Mouse (Mus musculus) hindbrain, embryonic 10.5 days (tissue): ENCODE results near the gene Focad. TPM values are rescaled to one million over a fixed set of nuclear protein-coding genes. Genes with fewer than 3 reads are reported as not detected.

ENCODE experiments used
- DNase-seq: peaks from one replicate; pipeline ENCODE4 v3.0.0-alpha.2; 2017; ENCODE audit warnings: low spot score
- H3K27ac ChIP-seq: fragments of 300-500 bp; sonication (generic); 2 replicates; pipeline ENCODE4 v1.5.1; 2016; ENCODE audit warnings: mild to moderate bottlenecking, moderate library complexity
- H3K27me3 ChIP-seq: fragments of 300-500 bp; sonication (generic); 2 replicates; pipeline ENCODE4 v1.6.1; 2016; ENCODE audit warnings: mild to moderate bottlenecking; ENCODE audit not compliant: poor library complexity, insufficient read depth, severe bottlenecking
- H3K36me3 ChIP-seq: fragments of 300-500 bp; sonication (generic); 2 replicates; pipeline ENCODE4 v1.6.1; 2016; ENCODE audit warnings: mild to moderate bottlenecking, moderate library complexity
- H3K4me1 ChIP-seq: fragments of 300-500 bp; sonication (generic); replicated peaks from 2 replicates; pipeline ENCODE4 v1.6.1; 2016; ENCODE audit warnings: mild to moderate bottlenecking
- H3K4me3 ChIP-seq: fragments of 300-500 bp; sonication (generic); 2 replicates; pipeline ENCODE4 v1.5.1; 2016; ENCODE audit warnings: mild to moderate bottlenecking, moderate library complexity
- H3K9me3 ChIP-seq: fragments of 300-500 bp; sonication (generic); 2 replicates; pipeline ENCODE4 v1.6.1; 2016; ENCODE audit warnings: mild to moderate bottlenecking, moderate library complexity
- WGBS: fragments of 180-500 bp; shearing (Covaris S2); methylation state at CpG from one replicate; pipeline ENCODE4 v1.1.7; 2016; 5-methylcytosine and 5-hydroxymethylcytosine counted together
- polyA plus RNA-seq: library from polyadenylated mRNA; unstranded; fragments of >200 nt; fragmentation: Nextera tagmentation; extraction: Ambion mirVana; gene quantifications from 2 replicates; pipeline ENCODE4 v1.2.1, GENCODE M21; 2016

The Focad gene
- polyA plus RNA-seq, 1 experiment from 2014 or later = 15.1 TPM

DNA sequence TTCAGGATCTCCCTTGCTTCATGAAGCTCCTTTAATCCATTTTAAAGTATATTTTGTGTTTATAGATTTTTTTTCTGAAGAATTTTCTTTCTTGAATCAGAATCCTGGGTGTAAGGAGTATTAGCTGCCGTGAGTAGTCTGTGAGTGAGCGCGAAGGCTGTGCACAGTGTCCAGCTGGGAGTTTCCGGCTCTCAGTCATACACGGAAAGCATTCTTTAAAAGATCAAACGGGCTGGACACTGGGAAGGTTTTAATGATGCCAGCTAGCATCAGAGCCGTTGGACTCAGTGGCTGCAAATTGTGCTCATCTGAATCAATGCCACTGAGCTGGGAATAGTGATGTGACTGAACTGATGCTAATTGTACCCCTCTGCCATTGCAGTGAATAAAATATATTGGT is 143.9 kb downstream of the Focad start:
- H3K27me3 ChIP-seq = no peaks in the 10 kb centered on the region
- no peak overlapping the region for H3K4me3 ChIP-seq
- 0 out of 2 replicates have a peak overlapping the region, but pooled peaks have one; percentile 18 for H3K27ac ChIP-seq
- H3K36me3 ChIP-seq = no peaks in the 10 kb centered on the region
- 39% methylated on average over 7 of the region's 7 CpGs for WGBS
- no peaks in the 10 kb centered on the region for H3K9me3 ChIP-seq
- peaks cover 21% of the 10 kb centered on the region for H3K4me1 ChIP-seq
- DNase-seq = peak; percentile 9

DNA sequence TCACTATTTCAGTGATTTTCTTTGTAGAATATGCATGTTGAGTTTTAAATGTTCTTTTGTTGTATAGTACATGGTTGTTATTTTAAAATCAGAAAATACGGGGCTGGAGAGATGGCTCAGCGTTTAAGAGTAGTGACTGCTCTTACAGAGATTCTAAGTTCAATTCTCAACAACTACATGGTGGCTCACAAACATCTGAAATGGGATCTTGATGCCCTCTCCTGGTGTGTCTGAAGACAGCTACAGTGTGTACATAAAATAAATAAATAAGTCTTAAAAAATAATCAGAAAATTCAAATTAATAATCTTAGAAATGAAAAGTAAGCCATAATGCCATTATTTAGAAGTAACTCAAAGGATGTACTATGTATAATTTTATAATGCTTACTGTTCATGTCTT is 149.4 kb downstream of the Focad start:
- 94% methylated on average over 2 of the region's 2 CpGs for WGBS
- H3K27me3 ChIP-seq = no peaks in the 10 kb centered on the region
- H3K36me3 ChIP-seq = no peaks in the 10 kb centered on the region
- no peaks in the 10 kb centered on the region for H3K9me3 ChIP-seq
- no peak for DNase-seq
- H3K4me1 ChIP-seq = peaks cover under 1% of the 10 kb centered on the region; the same call in 1 of the 2 replicates
- no peak overlapping the region for H3K27ac ChIP-seq
- no peak overlapping the region for H3K4me3 ChIP-seq

DNA sequence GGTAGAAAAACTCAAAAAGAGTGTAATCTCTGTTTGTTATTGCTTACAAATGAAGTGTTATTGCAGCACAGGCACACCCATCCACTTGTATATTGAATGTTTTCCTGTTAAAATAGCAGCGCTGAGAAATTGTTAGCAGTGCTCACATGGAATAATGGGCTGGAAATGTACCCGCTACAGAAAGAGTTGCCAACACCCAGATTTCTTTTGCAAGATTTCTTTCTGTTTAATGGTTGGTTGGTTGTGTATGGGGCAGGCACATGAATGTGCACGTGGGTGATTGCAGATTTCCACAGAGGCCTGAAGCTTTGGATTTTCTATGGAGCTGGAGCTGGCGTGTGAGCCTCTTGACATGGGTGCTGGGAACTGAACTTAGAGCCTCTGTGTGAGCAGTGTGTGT is 151.1 kb downstream of the Focad start:
- H3K36me3 ChIP-seq = no peaks in the 10 kb centered on the region
- 88% methylated on average over 4 of the region's 4 CpGs for WGBS
- no peaks in the 10 kb centered on the region for H3K27me3 ChIP-seq
- H3K4me3 ChIP-seq = no peak overlapping the region
- H3K27ac ChIP-seq = no peak overlapping the region
- no peaks in the 10 kb centered on the region for H3K4me1 ChIP-seq
- no peak for DNase-seq
- no peaks in the 10 kb centered on the region for H3K9me3 ChIP-seq

DNA sequence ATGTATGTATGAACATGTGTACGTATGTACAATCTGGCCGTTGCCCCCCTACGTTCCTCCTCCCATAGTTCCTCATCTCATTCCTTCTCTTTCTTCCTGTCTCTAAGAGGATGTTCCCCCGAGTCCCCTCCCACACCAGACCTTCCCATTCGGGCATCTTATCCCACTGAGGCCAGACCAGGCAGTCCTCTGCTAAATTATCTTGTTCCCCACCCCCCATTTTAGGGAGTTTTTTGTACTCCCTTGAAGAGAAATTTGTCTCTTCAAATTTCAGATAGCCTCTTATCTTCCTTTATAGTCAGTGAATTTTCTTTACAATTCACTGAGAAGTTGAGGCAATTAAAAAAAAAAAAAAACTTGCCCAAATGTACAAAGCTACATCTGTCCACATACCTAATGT is 166.9 kb downstream of the Focad start:
- Histone ChIP-seq H3K9me3 (no peaks in the 10 kb centered on the region), H3K4me1 (peaks cover 20% of the 10 kb centered on the region; the same call in 1 of the 2 replicates), H3K4me3 (no peak overlapping the region), H3K27me3 (no peaks in the 10 kb centered on the region), H3K36me3 (no peaks in the 10 kb centered on the region), H3K27ac (no peak overlapping the region)
- WGBS = 91% methylated on average over 5 of the region's 5 CpGs
- DNase-seq = no peak

DNA sequence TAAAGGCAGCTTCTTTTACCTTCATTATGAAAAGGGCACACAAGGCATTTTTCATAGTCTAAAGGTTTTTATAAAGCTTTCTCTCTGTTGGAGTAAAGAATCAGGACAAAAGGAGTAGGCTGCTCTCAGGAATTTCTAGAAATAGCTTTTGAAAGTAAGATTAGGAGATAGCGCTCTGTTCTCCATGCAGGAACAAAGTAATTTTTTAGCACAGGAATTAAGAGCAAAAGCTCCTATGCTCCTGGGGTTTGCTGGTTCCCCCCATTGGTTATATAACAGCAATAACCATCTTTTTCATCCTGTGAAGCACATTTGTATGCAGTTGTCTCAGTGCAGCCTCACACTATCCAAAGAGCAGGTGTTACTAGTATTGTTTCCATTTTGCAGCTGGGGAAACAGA is 170.1 kb downstream of the Focad start:
- Histone ChIP-seq H3K27ac (no peak overlapping the region), H3K4me3 (no peak overlapping the region), H3K27me3 (no peaks in the 10 kb centered on the region), H3K4me1 (peaks cover 20% of the 10 kb centered on the region; the same call in 1 of the 2 replicates), H3K36me3 (no peaks in the 10 kb centered on the region), H3K9me3 (no peaks in the 10 kb centered on the region)
- no peak for DNase-seq
- WGBS = 84% methylated on average over 1 of the region's 1 CpGs

DNA sequence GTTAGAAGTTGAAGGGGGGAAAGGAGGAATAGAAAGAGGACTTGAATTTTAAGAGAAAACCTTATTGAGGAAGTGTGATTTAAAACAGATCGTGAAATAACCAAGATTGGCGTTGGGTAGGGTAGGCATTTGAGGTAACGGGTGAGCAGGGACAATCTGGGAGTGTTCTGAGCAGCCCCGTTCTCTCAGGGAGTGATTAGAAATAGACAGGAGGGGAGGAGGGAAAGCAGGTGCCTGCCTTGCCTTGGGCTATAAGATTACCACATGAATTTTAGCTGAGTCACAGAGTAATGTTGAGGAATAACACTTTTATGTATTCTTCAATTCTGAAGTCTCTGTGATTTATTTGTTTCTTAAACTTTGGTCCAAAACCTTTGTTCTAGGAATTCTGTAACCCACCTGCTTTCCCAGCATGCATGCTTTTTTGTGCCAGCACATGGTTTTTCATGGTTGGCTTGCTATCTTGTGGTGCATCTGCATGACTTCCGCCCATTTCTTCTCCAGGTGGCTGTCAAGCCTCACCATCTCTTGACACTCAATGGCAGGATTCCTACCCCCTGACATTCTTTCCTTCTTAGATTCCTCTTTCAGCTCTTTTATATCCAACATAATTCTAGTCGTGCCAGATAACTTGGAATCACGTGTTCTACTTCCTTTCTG is 176.1 kb downstream of the Focad start:
- H3K4me1 ChIP-seq = no peaks in the 10 kb centered on the region
- no peak overlapping the region for H3K4me3 ChIP-seq
- DNase-seq = no peak
- 82% methylated on average over 7 of the region's 7 CpGs for WGBS
- H3K27ac ChIP-seq = no peak overlapping the region
- H3K36me3 ChIP-seq = no peaks in the 10 kb centered on the region
- H3K27me3 ChIP-seq = no peaks in the 10 kb centered on the region
- H3K9me3 ChIP-seq = no peaks in the 10 kb centered on the region

DNA sequence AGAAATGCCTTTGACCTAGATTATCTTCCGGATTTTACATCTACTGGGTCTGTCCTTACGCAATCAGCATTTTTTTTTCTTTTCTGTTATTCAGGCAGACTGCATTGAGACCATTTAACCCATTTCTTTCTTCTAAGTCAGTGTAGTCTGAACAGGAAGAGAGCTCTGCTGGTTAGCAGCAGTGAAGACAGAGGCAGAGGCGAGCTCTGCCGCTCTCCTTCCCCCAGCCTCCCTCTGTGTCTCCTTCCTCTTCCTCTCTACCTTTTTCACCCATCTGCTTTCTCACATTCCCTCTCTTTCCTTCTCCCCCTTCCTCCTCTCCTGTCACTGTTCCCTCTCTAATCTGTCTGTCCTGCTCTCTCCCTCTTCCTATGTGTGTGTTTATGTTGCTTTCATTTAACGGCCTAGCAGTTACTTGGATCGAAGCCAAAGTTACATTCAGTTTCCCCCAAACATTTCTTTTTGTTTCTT is 181.2 kb downstream of the Focad start:
- 77% methylated on average over 6 of the region's 6 CpGs for WGBS
- no peak for DNase-seq
- H3K36me3 ChIP-seq = no peaks in the 10 kb centered on the region

DNA sequence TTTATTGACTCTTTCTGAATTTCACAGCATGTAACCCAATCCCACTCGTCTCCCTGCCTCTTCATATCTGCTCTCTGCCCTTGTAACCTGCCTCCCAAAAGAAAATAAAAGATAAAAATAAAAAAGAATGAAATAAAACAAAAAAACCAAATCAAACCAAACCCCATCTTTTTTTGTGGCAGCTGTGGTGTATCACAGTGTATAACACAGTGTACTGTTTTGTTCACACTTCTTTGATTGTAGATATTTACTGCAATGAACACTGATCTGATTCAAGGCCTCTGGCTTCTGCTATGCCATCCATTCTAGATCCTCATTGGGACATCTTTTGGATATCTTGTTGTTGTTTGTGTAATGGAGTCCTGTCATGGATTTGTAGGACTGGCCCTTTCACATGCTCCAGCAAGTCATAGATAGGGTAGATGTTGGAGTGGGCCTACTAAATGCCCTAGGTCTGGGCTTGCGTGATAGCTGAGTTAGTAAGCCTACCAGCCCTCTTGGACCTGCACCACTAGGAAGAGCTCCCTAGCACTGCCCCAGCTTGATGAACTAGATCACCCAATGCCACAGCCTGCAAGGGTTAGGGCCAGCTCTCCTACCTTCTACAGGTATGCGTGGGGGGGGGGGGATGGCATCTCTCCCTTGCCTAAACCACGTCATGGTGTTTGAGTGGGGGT is 181.8 kb downstream of the Focad start:
- Histone ChIP-seq H3K4me3 (no peak overlapping the region), H3K27me3 (no peaks in the 10 kb centered on the region), H3K9me3 (no peaks in the 10 kb centered on the region), H3K36me3 (no peaks in the 10 kb centered on the region), H3K27ac (no peak overlapping the region), H3K4me1 (no peaks in the 10 kb centered on the region)
- DNase-seq = no peak
- WGBS = 81% methylated on average over 4 of the region's 4 CpGs

More for the DNA sequence above, 181.2 kb downstream of the Focad start:
- no peak overlapping the region for H3K4me3 ChIP-seq
- no peaks in the 10 kb centered on the region for H3K27me3 ChIP-seq
- H3K4me1 ChIP-seq = no peaks in the 10 kb centered on the region
- no peak overlapping the region for H3K27ac ChIP-seq
- H3K9me3 ChIP-seq = no peaks in the 10 kb centered on the region

DNA sequence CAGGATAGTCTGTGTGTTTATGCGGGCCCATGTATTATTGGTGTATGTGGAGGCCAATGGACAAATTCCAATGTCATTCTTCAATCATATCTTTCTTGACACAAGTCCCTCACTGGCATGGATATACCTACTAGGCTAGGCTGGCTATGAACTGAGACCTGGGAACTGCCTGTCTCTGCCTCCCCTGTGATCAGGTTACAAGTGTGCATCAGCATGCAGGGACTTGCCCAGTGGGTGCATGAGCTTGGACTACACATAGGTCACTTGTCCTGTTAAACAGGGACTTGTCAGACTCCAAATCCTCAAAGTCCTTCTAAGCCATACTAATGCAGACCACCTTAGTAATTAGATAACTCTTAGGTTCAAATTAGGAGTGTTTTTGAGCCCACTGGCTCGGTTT is 184.1 kb downstream of the Focad start:
- DNase-seq = no peak
- no peaks in the 10 kb centered on the region for H3K36me3 ChIP-seq
- H3K27me3 ChIP-seq = no peaks in the 10 kb centered on the region
- H3K9me3 ChIP-seq = no peaks in the 10 kb centered on the region
- H3K27ac ChIP-seq = no peak overlapping the region
- 89% methylated on average over 2 of the region's 2 CpGs for WGBS
- no peak overlapping the region for H3K4me3 ChIP-seq
- no peaks in the 10 kb centered on the region for H3K4me1 ChIP-seq

DNA sequence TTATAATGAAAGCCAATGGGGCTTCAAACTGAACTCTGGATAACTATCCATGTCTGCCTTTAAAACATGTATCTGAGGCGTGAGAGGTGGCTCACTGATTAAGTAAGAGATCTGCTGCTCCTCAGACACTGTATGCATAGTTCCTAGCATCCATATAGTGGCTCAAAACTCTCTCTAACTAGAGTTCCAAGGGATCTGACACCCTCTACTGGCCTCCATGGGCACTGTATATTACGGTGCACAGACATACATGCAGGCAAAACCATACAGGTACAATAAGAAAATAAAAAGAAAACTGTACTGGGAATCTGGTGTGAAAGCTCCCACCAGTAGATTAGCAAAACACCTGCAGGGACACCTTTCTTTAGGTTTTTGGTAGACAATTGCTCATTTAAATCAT is 186.1 kb downstream of the Focad start:
- no peak overlapping the region for H3K4me3 ChIP-seq
- no peak overlapping the region for H3K27ac ChIP-seq
- H3K36me3 ChIP-seq = no peaks in the 10 kb centered on the region
- no peaks in the 10 kb centered on the region for H3K4me1 ChIP-seq
- 91% methylated on average over 2 of the region's 2 CpGs for WGBS
- H3K27me3 ChIP-seq = no peaks in the 10 kb centered on the region
- H3K9me3 ChIP-seq = no peaks in the 10 kb centered on the region
- DNase-seq = no peak

DNA sequence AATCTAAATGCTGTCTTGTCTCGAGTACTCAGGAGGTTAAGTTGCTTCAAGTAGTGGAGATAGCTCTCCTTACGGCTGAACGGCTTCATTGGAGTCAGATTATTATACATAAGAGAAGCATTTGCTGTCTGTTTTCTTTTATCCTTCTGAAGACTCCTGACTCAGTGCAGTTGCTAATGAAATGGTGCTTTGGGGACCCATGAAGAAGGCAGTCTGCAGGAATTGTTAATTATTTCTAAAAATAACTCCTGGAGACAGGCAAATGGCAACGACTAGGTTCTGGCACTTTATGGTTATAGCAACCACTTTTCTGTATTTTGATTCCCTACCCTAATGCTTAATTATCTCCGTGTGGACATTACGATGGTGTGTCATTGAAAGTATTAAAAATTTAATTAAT is 201.1 kb downstream of the Focad start:
- H3K27ac ChIP-seq = no peak overlapping the region
- H3K27me3 ChIP-seq = no peaks in the 10 kb centered on the region
- H3K36me3 ChIP-seq = peaks cover 4% of the 10 kb centered on the region; the same call in 1 of the 2 replicates
- H3K4me1 ChIP-seq = 0 out of 2 replicates have a peak, but pooled peaks cover 2% of the 10 kb centered on the region
- no peaks in the 10 kb centered on the region for H3K9me3 ChIP-seq
- no peak overlapping the region for H3K4me3 ChIP-seq
- 90% methylated on average over 6 of the region's 6 CpGs for WGBS
- no peak for DNase-seq

DNA sequence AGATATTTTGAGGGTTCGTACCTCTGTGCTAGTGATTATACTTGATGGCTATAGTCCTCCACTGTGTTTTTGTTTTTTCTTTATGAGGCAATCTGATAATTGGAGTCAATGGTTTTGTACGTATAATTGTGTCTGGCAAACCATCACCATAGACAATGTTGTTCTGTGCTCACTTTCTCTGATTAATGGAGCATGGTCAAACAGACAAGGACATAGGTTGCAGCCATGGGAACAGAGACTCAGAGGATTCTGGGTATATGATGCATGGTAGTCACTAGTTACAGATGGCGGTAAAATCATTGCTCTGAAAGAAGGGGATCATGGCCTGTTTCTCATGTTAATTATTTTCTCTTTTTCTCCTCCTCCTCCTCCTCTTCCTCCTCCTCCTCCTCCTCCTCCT is 205.1 kb downstream of the Focad start:
- Histone ChIP-seq H3K27me3 (no peaks in the 10 kb centered on the region), H3K4me1 (0 out of 2 replicates have a peak, but pooled peaks cover 2% of the 10 kb centered on the region), H3K27ac (no peak overlapping the region), H3K4me3 (no peak overlapping the region), H3K9me3 (no peaks in the 10 kb centered on the region), H3K36me3 (no peaks in the 10 kb centered on the region)
- no peak for DNase-seq
- WGBS = 82% methylated on average over 3 of the region's 3 CpGs

DNA sequence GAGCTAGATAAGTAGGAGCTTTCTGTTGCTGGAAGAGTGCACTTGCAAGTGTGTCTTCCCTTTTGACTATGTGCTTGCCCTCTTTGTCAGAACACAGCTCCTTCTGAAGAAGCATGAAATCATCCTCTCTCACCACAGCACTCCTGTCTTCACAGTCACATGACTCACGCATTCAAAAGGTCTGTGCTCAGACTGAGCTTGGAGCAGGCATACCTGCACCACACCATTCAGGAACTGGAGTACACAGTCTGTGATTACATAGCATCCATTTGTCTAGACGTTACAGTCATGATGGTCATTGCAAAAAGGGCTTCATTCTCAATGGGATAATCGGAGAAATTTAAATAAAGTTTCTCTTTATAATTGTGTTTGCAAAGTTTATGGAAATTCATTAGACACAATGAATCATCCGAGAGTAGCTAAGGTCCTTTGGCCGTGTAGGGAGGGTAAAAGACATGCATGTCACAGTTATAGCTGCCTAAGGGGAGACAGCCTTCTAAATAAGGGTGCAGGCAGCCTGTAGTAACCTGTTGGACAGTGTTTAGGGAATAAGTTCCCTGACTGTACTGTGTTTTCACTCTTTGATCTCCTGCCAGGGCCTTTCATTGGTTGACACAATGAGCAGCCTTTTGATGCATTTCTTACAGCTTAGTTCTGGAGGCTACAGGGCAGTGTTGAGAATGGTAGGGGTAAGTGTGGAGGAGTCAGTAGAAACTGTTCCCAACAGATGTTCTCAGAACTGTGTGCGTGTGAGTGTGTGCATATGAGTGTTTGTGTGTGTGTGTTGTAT is 206.6 kb downstream of the Focad start:
- 89% methylated on average over 6 of the region's 6 CpGs for WGBS
- Histone ChIP-seq H3K9me3 (no peaks in the 10 kb centered on the region), H3K4me1 (0 out of 2 replicates have a peak, but pooled peaks cover 2% of the 10 kb centered on the region), H3K36me3 (no peaks in the 10 kb centered on the region), H3K27me3 (no peaks in the 10 kb centered on the region), H3K27ac (no peak overlapping the region), H3K4me3 (no peak overlapping the region)
- DNase-seq = no peak
